Mouse (Mus musculus) G1E (cell line): ENCODE measurements at regions not wholly inside any gene's neighbourhood (a gene's known extent, or its start where the extent isn't known, plus 50 kb on each side); places are given as distances from the start of the nearest gene placed in this dataset.

Experiments used
- CTCF ChIP-seq: IDR thresholded peaks from 2 replicates; pipeline ENCODE4 v1.5.1; 2012; ENCODE audit warnings: low read depth, low read length, inconsistent platforms, mixed read lengths
- GATA1 ChIP-seq: IDR thresholded peaks from 2 replicates; pipeline ENCODE4 v1.6.1; 2012; ENCODE audit warnings: borderline replicate concordance, low read length, inconsistent platforms, mixed read lengths
- POLR2AphosphoS5 ChIP-seq: IDR thresholded peaks from 2 replicates; pipeline ENCODE4 v1.6.1; 2012; ENCODE audit warnings: low read depth, low read length, inconsistent platforms; ENCODE audit not compliant: insufficient replicate concordance
- TAL1 ChIP-seq: conservative IDR thresholded peaks from 2 replicates; pipeline ENCODE4 v1.6.1; 2012; ENCODE audit warnings: low read depth, low read length, inconsistent platforms, mixed read lengths

- no peak for TF ChIP-seq CTCF
- TF ChIP-seq GATA1 = no peak
- no peak for TF ChIP-seq POLR2AphosphoS5
- TF ChIP-seq TAL1 = no peak
Measured at GRCm38 (mm10) chr5:47390735-47391134, 592.2 kb upstream of the Slit2 start.
